Mouse (Mus musculus) thymus, adult 2 months (tissue): ENCODE measurements around the gene Wdr24. TPM values are rescaled to one million over a fixed set of nuclear protein-coding genes. Genes with fewer than 3 reads are reported as not detected.

Experiments
- DNase-seq: peaks from one replicate; pipeline ENCODE4 v3.0.0; 2021
- H3K27ac ChIP-seq: fragments of 200-500 bp; 2 replicates; pipeline ENCODE4 v1.5.1; 2012; ENCODE audit warnings: low read length, control low read depth; ENCODE audit not compliant: control insufficient read depth, insufficient read depth
- H3K27me3 ChIP-seq: fragments of 200-500 bp; 2 replicates; pipeline ENCODE4 v1.6.1; 2012; ENCODE audit warnings: mild to moderate bottlenecking, low read length, moderate library complexity, mixed read lengths; ENCODE audit not compliant: control insufficient read depth, insufficient read depth
- H3K36me3 ChIP-seq: fragments of 200-500 bp; 2 replicates; pipeline ENCODE4 v1.6.1; 2012; ENCODE audit warnings: mild to moderate bottlenecking, low read length, moderate library complexity; ENCODE audit not compliant: control insufficient read depth, insufficient read depth
- H3K4me1 ChIP-seq: fragments of 200-500 bp; replicated peaks from 2 replicates; pipeline ENCODE4 v1.6.1; 2012; ENCODE audit warnings: low read length; ENCODE audit not compliant: control insufficient read depth, insufficient read depth
- H3K4me3 ChIP-seq: fragments of 200-500 bp; 2 replicates; pipeline ENCODE4 v1.5.1; 2012; ENCODE audit warnings: mild to moderate bottlenecking, low read length, control low read depth, moderate library complexity; ENCODE audit not compliant: control insufficient read depth, insufficient read depth
- CTCF ChIP-seq: fragments of 200-500 bp; IDR thresholded peaks from 2 replicates; pipeline ENCODE4 v1.5.1; 2012; ENCODE audit warnings: mild to moderate bottlenecking, control low read depth, low read length, moderate library complexity, borderline replicate concordance; ENCODE audit not compliant: control insufficient read depth, poor library complexity, insufficient read depth; ENCODE audit errors: extremely low read depth
- POLR2A ChIP-seq: fragments of 200-500 bp; IDR thresholded peaks from 2 replicates; pipeline ENCODE4 v1.6.1; 2012; ENCODE audit warnings: mild to moderate bottlenecking, low read length, control low read depth, moderate library complexity; ENCODE audit not compliant: control insufficient read depth, poor library complexity, insufficient read depth; ENCODE audit errors: extremely low read depth
- WGBS: fragments of 180-500 bp; shearing (Covaris S2); methylation state at CpG from one replicate; pipeline ENCODE4 v1.1.7; 2018; 5-methylcytosine and 5-hydroxymethylcytosine counted together
- polyA plus RNA-seq: library from polyadenylated mRNA; depleted of rRNA; stranded (reverse); fragments of >200 nt; gene quantifications from 2 replicates; pipeline ENCODE4 v1.2.3, GENCODE M21; 2012

Gene Wdr24
- polyA plus RNA-seq, 1 experiment, result 89.1 TPM

- WGBS, result 60% methylated on average over 21 of the region's 21 CpGs
- peaks cover 4% of the 10 kb centered on the region; the same call in 1 of the 2 replicates for H3K36me3 ChIP-seq
- TF ChIP-seq POLR2A (no peak), CTCF (no peak)
These were observed 8.2 kb downstream of the Wdr24 start for GRCm38 (mm10) chr17:25831451-25832281.

DNA sequence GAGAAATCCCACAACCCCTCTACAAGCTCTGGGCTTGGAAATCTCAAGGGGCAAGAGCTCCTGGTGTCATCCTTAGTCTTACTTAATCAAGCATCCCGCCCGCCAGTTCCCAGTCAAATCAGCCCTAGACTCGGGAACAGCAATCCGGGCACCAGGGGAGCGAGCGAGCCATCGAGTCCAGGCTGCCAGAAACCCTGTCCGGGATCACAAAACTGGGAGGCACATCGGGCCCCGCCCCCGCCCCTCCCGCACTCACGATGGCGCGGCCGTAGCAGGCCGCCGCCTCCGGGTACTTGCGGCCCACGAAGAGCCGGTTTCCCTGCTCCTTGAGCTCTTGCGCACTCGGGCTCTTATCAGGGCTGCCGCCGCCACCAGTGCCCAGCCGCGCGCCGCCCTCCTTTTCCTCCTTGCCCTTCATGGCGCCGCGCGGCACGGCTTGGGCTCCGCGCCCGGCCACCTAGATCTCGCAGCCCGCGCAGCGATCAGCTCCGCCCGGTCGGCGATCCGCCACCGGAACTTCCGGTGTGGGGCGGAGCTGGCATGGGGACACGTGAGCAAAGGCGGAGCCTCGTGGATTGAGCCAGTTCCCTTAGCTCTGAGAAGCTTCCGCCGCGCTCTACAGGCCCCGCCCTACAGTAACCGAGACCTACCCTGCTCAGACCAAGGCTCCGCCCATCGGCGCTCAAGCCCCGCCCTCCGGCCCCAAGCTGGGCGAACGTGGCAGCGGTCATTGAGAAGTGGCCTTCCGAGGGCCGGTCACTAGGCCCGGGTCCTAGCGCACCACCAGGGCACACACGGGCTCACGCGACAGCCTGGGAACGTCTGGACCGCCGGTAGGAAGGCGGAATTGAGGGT lies 9.2 kb downstream of the Wdr24 start:
- peak; percentile 98 for DNase-seq
- H3K27me3 ChIP-seq, result no peaks in the 10 kb centered on the region
- WGBS, result under 1% methylated on average over 76 of the region's 77 CpGs
- peaks cover 56% of the 10 kb centered on the region for H3K4me1 ChIP-seq
- H3K4me3 ChIP-seq, result peak overlapping the region; percentile 93
- H3K27ac ChIP-seq, result no peak overlapping the region
- TF ChIP-seq POLR2A (peak; percentile 79), CTCF (peak; percentile 53)
- peaks cover 4% of the 10 kb centered on the region; the same call in 1 of the 2 replicates for H3K36me3 ChIP-seq

More at GRCm38 (mm10) chr17:25831451-25832281, 8.2 kb downstream of the Wdr24 start:
- no peaks in the 10 kb centered on the region for H3K27me3 ChIP-seq
- H3K4me1 ChIP-seq, result peaks cover 46% of the 10 kb centered on the region
- peak overlapping the region; percentile 93 for H3K4me3 ChIP-seq
- no peak for DNase-seq
- H3K27ac ChIP-seq, result no peak overlapping the region

DNA sequence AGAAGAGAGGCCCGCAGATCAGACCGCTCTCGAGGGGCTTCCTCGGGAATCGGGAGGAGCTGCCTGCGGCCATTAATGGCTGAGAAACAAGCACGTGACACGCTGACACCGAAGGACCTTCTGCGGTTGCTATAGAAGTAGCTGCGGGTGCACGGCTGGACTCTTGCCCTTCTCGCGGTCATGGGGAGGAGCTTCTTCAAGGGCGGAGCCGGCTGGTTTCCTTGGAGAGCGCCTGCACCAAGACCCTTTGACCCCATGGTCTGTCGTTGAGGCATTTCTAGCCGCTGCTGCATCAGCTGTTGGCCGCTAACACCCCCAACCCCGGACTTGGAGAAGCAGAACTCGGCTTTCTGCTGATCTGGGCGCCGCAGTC lies 9.8 kb downstream of the Wdr24 start, which contains the start of gene Stub1:
TSS of gene Stub1 (minus strand) at position 114 of the 373 bp plus-strand sequence.
- peak; percentile 60 for DNase-seq
- WGBS, result under 1% methylated on average over 24 of the region's 24 CpGs
- H3K4me1 ChIP-seq, result peaks cover 55% of the 10 kb centered on the region
- H3K27me3 ChIP-seq, result no peaks in the 10 kb centered on the region
- H3K36me3 ChIP-seq, result peaks cover 8% of the 10 kb centered on the region
- no peak for TF ChIP-seq CTCF
- no peak for TF ChIP-seq POLR2A
- no peak within 1 kb of the TSS for H3K27ac ChIP-seq
- peak within 1 kb of the TSS; percentile 93 for H3K4me3 ChIP-seq

- no peaks in the 10 kb centered on the region for H3K27me3 ChIP-seq
- WGBS, result 59% methylated on average over 6 of the region's 6 CpGs
- TF ChIP-seq POLR2A, result no peak
- TF ChIP-seq CTCF, result no peak
- H3K27ac ChIP-seq, result no peak overlapping the region
- H3K36me3 ChIP-seq, result peaks cover 13% of the 10 kb centered on the region
- H3K4me1 ChIP-seq, result peaks cover 51% of the 10 kb centered on the region
- DNase-seq, result no peak
- peak overlapping the region; percentile 93 for H3K4me3 ChIP-seq
These were observed 10.7 kb downstream of the Wdr24 start for GRCm38 (mm10) chr17:25833961-25834594.

DNA sequence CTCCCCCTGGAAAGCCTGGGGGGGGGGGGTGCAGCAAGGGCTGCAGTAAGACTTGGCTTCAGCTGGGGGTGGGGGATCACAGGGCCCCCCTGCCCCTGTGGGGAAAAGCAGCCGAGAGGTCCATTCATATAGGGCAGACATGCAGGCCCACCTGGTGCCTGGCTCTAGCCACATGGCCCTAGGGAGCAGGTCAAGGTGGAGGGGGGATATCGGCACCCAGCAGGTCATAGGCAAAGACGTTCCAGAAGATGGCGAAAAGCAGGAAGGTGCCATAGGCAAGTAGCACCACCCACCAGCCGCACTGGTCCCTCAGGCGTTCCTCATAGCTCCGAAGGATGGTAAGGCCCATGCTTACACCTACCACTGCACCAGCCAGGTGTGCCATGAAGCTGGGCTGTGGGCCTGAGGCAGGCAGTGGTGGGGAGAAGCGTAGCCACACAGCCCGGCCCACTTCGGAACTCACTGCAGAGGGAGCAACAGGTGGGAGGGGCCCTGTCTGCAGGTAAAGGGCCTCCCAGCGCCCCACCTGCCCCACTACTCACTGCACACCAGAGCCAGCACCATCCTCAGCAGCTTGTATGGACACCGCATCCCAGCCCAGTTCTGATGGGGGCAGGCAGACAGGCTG lies 11.3 kb downstream of the Wdr24 start:
- H3K27me3 ChIP-seq, result no peaks in the 10 kb centered on the region
- DNase-seq, result no peak
- H3K4me3 ChIP-seq, result no peak overlapping the region
- H3K27ac ChIP-seq, result no peak overlapping the region
- H3K4me1 ChIP-seq, result peaks cover 44% of the 10 kb centered on the region
- peaks cover 19% of the 10 kb centered on the region for H3K36me3 ChIP-seq
- no peak for TF ChIP-seq POLR2A
- TF ChIP-seq CTCF, result no peak
- 95% methylated on average over 12 of the region's 12 CpGs for WGBS
